Mouse (Mus musculus): Measurements from ENCODE around the gene Polr2e. TPM values are rescaled to one million over a fixed set of nuclear protein-coding genes. Genes with fewer than 3 reads are reported as not detected.
A peak's percentile ranks its signal among the peaks of the same experiment; 100 is the strongest.

Gene Polr2e
- polyA plus RNA-seq, 1 experiment from 2014 or later, result 153 TPM

DNA sequence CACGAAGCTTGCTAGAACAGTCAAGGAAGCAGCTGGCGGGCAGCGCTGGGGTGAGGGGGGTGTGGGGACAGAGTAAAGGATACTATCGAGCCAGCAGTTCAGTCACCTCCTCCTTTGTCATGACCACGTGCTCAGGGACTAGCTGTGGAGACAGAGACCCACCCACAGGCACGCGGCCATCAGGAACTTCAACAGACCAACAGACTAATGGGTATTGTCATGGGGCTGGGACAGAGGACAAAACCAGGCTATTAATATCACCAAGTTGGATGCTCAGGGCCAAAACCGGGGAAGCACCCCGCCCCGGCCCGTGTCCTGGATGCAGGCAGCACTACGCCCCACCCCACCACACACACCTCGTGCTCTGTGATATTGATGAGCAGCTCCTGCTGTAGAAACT lies 2.8 kb downstream of the Polr2e start:
- no peak for DNase-seq (ENCODE audit: low spot score)

- DNase-seq (ENCODE audit: low spot score), result no peak
These were observed 3.9 kb downstream of the Polr2e start for GRCm38 (mm10) chr10:80035686-80036085.

DNA sequence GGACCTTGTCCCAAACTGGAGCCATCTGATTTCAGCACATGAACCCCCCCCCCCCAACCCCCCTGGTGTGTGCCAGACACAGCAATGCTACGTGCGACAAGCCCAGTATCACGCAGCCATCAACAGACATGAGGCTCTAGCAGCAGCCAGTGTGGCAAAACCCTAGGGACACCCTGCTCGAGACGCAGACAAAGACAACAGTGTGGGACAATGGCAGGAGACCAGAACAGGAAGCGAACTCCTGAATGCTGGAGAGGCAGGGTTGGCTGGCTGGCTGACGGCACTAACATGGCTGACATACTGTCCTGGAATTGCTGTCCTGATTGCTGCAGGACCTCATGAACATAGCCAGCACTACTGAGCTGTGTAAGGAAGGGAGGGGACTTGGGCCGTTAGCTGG lies 4.4 kb downstream of the Polr2e start:
- DNase-seq (ENCODE audit: low spot score), result no peak

DNA sequence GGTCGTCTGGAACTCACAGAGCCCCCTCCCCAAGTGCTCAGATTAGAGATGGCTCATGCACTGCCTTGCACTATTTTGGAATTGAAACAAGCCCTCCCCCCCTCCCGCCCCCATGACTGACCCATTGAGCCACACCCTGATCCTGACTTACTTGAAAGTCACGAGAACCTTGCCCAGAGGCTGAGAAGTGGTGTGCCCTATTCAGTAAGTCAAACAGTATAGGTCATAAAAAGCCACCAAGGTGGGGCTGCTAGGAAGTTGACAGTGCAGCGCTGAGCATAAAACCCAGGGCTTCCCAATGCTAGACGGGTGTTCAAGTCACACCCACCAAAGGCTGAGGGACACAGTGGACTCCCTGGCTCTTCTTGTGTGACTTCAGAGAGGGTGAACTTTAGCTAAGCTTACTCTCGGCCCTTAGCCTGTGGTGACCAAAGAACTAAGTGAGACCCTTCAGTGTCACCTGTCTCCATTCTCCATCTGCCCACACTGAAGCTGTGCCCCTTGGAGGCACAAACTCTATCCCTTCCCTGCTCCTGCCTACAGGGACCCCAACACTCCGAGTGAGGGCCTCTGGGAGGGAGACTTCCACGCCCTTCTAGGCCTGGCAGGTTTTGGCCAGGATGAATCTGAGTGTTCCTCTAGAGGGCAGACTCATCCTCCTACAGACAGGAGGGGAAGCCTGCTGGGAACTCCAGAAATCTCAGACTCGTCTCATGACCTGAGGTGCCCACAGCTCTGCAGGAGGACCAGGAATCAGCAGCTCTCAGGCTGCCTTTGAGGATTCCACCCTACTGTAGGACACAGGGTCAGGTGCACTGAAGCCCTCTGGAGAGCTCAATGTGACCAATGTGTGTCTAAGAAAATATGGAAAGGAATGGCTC lies 5.8 kb downstream of the Polr2e start:
- DNase-seq (ENCODE audit: low spot score), result peak; percentile 43

DNA sequence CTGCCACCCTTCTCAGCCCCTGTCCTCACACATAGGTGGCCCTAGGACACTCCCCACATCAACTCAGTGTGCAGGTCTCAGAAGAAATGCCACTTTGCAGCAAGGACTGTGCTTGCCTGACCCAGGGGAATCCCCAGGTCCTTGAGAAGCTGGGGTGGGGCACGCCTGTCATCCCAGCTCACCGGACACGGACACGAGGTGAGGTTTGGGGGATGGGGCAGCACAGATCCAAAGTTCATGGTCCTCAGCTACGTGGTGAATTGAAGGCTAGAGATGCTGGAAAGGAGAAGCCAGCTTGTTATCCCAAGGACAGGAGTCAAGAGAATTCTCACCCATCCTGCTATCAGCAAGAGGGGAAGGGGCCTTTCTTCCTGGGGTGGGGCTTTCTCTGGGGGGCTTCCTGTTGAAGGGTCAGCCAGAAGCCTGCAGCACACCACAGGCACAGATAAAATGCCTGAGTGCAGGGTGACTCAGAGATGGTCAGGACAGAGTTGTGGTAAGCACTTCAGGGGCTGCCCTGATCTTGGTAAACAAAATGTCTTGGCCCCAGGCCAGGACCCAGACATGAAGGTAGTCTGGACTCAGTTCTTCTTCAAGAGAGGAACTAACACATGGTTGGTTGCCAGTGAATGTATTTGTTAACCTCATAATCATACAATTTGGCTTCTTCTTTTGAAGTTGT lies 6.7 kb downstream of the Polr2e start:
- DNase-seq (ENCODE audit: low spot score), result no peak

- DNase-seq (ENCODE audit: low spot score), result no peak
These were observed 8.9 kb downstream of the Polr2e start for GRCm38 (mm10) chr10:80030736-80031135.

- no peak for DNase-seq (ENCODE audit: low spot score)
These were observed 9.4 kb downstream of the Polr2e start for GRCm38 (mm10) chr10:80030191-80030590.

DNA sequence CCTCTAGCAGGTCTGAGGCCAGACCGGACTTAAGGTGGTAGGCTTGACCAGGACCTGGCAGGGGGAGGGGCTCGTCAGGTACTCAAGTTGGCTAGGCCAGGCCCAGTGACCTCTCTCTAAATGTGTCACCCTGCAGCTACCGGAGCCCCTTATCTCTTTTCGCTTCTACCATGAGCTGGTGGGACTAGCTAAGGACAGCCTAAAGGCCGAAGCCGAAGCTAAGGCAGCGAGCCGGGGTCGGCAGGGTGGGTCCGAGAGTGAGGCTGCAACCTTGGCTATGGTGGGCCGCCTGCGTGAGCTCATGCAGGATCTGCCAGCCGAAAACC lies 11.1 kb downstream of the Polr2e start:
- no peak for DNase-seq (ENCODE audit: low spot score)

GRCm38 (mm10) chr10:80027681-80028520 lies 11.7 kb downstream of the Polr2e start:
- DNase-seq (ENCODE audit: low spot score), result no peak

DNA sequence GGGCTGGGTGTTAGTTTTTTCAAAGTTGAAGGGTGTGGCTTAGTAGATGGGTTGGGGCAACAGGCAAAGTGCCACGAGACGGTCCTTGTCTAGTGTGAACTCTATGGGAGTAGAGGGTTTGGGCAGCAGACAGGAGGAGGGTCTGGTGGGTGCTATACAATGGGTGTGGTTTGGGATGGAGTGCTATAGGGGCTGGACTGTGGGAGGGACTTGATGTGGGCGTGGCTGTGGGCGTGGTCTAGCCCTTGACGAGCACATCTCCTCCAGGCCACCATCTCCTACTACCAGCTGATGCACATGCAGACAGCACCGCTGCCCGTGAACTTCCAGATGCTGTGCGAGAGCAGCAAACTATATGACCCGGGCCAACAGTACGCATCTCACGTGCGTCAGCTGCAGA lies 13.7 kb downstream of the Polr2e start:
- peak; percentile 39 for DNase-seq (ENCODE audit: low spot score)

DNA sequence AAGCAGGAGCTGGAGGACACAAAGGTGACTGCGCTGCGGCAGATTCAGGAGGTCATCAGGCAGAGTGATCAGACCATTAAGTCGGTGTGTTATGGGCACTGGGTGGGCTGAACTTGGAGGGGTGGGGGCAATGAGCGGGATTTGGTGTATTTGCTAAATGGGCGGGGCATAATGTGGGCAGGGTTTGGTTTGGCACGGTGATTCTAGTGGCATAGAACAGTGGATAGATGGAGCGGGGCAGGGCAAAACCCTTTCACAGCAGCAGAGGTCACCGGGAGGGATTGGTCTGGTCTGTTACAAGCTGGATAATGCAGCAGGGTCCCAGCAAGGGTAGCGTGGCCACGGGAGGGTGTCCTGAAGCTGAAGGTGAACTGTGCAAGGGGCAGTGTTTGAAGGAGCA lies 14.1 kb downstream of the Polr2e start:
- DNase-seq (ENCODE audit: low spot score), result no peak

- DNase-seq (ENCODE audit: low spot score), result no peak
These were observed 14.6 kb downstream of the Polr2e start for GRCm38 (mm10) chr10:80025044-80025347.

DNA sequence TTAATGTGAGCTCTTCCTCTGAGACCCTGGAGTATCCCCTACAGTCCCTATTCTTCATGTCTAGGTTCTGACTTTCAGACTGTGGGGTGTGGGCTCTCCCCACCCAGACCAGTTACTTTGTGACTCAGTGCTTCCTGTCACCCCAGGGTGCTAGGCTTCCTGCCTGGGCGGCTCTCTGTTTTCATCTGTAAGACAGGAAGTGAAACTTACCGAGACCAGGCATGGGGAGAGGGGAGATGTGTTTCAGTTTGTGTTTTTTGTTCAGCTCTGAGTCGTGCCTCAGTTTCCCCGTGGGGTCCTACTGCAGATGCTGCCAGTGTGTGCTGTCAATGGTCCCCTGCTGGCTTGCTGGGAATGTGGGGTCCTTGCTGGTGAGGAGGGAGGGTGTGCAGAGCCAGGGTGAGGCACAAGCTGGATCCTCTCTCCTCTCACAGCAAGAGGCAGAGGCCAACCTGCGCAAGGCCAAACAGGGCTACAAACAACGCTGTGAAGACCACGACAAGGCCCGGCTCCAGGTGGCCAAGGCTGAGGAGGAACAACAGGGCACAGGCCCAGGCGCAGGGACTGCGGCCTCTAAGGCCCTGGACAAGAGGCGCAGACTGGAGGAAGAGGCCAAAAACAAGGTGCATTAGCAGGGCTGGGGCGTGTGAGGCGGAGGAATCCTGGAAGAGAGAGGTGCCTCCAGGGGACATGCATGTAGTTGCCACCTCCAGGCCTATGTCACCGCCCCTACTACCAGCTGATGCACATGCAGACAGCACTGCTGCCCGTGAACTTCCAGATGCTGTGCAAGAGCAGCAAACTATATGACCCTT lies 15.2 kb downstream of the Polr2e start:
- DNase-seq (ENCODE audit: low spot score), result peak; percentile 83

GRCm38 (mm10) chr10:80023758-80024157 lies 15.8 kb downstream of the Polr2e start:
- no peak for DNase-seq (ENCODE audit: low spot score)

- DNase-seq (ENCODE audit: low spot score), result no peak
These were observed 16.8 kb downstream of the Polr2e start for GRCm38 (mm10) chr10:80022806-80023205.

- peak; percentile 64 for DNase-seq (ENCODE audit: low spot score)
These were observed 17.4 kb downstream of the Polr2e start for GRCm38 (mm10) chr10:80022164-80022563.

GRCm38 (mm10) chr10:80021320-80021641 lies 18.3 kb downstream of the Polr2e start:
- DNase-seq (ENCODE audit: low spot score), result no peak

- DNase-seq (ENCODE audit: low spot score), result no peak
These were observed 18.8 kb downstream of the Polr2e start for GRCm38 (mm10) chr10:80020603-80021319.

- no peak for DNase-seq (ENCODE audit: low spot score)
These were observed 19.4 kb downstream of the Polr2e start for GRCm38 (mm10) chr10:80020191-80020590.

DNA sequence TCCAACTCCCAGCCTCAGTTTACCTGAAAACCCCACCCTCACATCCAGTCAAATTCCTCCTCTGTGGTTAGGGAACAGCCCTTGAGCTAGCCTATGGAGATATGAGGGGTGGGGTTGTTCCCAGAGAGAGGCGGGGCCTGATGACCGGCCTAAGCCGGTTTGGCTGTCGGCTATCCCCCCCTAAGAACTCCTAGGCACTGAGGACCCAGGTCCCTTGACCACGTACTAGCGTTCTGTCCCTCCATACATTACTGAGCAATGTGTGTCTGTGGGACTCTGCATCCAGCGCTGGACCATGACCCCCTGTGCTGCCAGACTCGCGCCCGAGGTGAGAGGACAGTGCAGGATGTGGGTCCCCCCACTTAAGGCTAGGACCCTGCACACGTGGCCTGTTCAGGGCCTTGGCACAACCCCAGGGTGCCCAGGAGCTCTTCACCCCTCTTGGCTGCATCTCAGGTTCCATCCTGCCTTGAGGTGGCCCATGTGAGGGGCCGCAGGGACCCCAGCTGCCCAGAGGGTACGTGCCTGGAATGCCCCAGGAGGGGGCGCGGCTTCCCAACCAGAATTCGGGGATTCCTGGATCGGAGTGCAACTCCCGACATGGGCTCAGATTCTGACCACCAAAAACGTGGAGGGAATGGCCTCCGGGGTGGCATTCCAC lies 20.0 kb downstream of the Polr2e start:
- no peak for DNase-seq (ENCODE audit: low spot score)

Data from thymus, postnatal 0 days (tissue).